Mouse (Mus musculus) thymus, postnatal 10 days (tissue): Measurements from ENCODE around the gene Tcp1.
"Not testable (repeated sequence)": the region's sequence is repeated elsewhere in the genome, so short reads cannot be mapped to it uniquely, and the experiment has no call there.

Experiments
- DNase-seq, 2 experiments: peaks; one replicate each; pipeline ENCODE4 v3.0.0; 2021; ENCODE audit warnings: low spot score in 2 of 2

The Tcp1 gene

GRCm38 (mm10) chr17:12915881-12916583 is 531 bp downstream of the Tcp1 start, which contains the start of gene Mrpl18:
TSS of gene Mrpl18 (minus strand) at chr17:12916345.
- peak; percentile 97 to 99 for DNase-seq

- peak; percentile 35 to 66 for DNase-seq
Measured at GRCm38 (mm10) chr17:12916588-12917380, 1.3 kb downstream of the Tcp1 start.

DNA sequence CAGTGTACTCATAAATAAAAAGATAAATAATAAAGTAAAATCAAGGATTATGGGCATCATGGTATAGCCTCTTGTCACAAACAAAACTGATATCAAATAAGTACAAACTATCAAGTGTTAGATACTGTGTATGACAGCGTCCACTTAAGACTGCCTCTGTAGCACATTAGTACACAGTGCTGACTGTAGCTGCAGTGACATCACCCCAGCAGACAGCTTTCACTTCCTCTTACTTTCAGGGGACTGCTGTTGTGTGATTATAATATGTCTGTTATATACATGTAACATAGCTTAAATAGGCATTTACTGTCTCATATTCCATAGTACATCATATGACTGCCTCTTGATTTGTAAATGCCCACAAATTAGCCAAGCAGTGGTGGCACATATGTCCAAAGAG is 5.6 kb downstream of the Tcp1 start:
- DNase-seq = no peak

- no peak for DNase-seq
Measured at GRCm38 (mm10) chr17:12925001-12925400, 9.5 kb downstream of the Tcp1 start.

DNA sequence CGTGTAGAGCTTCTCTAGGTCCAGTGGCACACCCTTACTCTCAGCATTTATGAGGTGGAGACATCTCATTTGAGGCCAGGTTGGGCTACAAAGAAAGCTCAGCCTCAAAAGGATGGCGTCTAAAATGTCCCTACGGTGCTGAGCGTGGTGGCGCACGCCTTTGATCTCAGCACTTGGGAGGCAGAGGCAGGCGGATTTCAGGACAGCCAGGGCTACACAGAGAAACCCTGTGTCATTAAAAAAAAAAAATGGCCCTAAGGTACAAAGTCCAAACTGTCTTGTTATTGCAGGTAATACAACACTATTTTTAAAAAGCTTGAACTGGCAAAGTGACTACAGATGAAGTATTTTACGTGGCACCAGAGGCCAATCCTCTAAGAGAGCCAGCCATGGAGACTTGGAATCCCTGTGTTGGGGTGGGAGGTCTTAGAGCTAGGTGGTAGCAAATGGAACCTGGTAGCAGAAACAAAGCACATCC is 10.2 kb downstream of the Tcp1 start:
- no peak for DNase-seq

DNA sequence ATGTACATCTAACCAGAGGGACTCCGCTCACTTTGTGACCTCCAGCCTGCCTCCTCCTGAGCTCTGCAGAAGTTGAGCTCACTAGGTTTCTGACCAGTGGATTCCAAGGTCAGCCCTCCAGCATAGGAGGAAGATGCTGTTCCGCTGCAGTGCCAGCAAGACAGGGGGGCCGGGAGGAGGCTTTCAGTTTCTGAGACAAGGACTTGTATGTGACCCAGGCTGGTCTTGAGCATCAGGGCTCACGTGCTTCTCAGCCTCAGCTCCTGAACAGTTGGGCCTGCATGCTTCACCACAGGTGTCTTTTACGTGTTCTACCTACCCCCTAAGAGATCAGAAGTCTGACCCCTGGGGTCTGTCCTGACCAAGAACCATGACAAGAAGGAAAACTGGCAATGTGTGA is 16.1 kb downstream of the Tcp1 start:
- DNase-seq = not testable (repeated sequence)

GRCm38 (mm10) chr17:12935719-12936118 is 20.2 kb downstream of the Tcp1 start:
- no peak for DNase-seq

- DNase-seq = no peak
Measured at GRCm38 (mm10) chr17:12937412-12937970, 22.0 kb downstream of the Tcp1 start.

DNA sequence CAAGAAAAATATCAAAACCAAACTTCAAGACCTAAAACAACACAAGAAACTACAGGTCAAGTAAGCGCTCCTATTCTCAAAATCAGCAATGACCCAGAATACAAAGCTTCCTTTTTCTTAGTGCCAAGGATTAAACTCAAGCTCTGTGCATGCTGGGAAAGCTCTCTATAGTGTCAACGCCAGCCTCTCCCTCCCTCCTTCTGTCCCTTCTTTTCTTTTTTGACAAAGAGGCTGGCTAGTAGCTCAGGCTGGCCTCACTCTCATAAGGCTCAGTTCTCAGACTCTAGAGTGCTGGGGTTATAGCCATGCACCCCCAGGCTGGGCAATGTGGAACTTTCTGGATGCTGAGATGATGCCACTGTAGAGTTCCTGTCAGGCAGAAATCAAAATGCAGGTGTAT is 22.6 kb downstream of the Tcp1 start:
- DNase-seq = no peak

DNA sequence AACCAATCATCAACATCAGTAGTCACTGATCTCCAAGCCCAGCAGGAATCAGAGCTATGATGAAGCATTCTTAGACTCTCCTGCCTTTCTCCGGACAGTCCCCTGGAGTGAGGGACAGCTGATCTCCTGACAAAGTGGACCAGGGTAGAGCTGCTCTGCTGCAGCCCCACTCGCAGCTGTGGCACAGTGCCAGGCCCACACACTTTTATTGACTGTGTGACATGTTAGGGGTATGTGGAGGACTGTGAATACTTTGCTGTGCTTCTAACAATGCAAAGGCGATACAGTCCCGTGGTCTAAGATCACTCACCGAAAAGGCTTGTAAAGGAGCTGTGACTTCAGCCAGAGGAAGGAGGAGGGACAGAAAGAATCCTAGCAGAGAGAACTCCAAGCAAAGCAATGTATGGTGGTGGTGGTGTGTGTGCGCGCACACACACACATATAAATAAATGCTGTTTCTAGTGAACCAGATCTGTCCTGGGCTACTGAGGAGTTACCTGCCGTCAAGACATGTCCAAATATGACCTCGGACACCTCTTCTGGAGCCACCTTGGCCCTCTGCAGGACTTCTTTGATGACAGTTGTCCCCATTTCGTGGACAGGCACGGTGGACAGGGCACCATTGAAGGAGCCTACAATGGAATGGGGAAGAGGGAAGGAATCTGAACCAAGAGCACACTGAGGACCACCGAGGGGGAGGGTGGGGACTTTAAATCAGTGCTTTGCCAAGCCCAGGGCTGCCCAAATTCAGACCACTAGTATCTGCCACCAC is 24.1 kb downstream of the Tcp1 start:
- not testable (repeated sequence) for DNase-seq

GRCm38 (mm10) chr17:12940151-12940805 is 24.8 kb downstream of the Tcp1 start, which contains the start of gene Acat3:
TSS of gene Acat3 (minus strand) at chr17:12940600.
- DNase-seq = no peak

DNA sequence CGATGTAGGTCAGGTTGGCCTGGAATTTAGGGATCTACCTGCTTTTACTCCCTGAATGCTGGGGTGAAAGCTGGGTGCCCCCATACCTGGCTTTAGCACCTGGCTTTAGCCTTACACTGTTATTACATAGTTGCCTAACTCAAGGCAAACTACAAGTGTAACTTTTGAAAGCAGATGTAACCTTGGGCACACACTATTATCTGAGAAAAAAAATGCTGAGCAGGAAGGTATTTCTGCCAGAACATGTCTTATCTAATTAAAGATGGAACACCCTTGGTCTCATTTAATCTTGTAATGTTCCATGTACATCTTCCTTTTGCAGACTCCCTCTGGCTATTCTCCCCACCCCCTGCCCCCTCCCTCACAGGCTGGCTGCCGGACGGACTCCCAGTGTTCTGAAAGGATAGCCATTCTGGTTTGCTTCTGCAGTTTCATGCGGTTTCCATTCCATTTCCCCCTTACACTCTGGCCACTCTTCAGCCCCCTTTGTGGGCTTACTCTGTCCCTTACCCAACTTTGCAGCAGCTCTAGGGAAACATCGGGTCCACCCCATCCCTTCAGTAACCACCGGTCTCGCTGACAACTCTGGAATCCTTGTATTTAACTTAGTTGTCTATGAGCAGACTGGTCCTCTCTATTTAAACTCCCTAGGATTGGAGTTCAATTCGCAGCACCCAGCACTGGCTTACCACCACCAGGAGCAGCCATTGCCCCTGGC is 26.2 kb downstream of the Tcp1 start:
- DNase-seq = no peak

- DNase-seq = no peak
Measured at GRCm38 (mm10) chr17:12942459-12943162, 27.1 kb downstream of the Tcp1 start.

GRCm38 (mm10) chr17:12949669-12950068 is 34.2 kb downstream of the Tcp1 start:
- DNase-seq = no peak

GRCm38 (mm10) chr17:12956664-12957063 is 41.2 kb downstream of the Tcp1 start:
- no peak for DNase-seq

DNA sequence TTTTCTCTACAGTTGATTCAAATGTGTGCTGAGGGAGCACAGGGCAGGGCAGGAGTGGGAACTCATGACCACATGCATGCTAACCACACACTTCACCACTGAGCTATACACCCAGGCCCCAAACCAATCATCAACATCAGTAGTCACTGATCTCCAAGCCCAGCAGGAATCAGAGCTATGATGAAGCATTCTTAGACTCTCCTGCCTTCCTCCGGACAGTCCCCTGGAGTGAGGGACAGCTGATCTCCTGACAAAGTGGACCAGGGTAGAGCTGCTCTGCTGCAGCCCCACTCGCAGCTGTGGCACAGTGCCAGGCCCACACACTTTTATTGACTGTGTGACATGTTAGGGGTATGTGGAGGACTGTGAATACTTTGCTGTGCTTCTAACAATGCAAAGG is 43.9 kb downstream of the Tcp1 start:
- DNase-seq = not testable (repeated sequence)

DNA sequence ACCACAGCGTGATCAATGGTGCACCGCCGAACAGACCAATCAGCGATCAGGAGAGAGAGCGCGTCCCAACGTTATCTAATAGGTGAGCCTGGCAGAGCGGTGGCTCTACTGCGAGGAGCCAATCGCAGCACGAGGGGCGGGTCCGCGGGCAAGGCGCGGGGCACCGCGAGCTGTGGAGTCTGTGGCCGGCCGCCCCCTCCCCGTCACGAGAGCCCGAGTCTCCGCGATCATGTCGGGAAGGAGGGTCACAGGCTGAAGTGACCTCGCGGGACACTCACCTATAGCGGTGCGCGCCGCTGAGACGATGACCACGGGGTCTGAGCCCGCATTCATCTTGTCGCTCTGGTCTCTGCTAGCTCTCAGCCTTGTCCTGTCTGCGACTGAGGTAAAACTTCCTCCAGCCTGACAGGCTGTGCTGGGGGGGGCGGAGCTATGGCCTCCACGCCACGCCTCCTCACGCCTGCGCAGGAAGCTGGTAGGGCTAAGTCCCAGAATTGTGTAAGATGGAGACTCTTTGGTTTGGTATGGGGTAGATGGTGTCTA is 44.9 kb downstream of the Tcp1 start, which contains the start of gene Acat2:
TSS of gene Acat2 (minus strand) at position 417 of the 543 bp plus-strand sequence.
- peak; percentile 93 to 94 for DNase-seq

DNA sequence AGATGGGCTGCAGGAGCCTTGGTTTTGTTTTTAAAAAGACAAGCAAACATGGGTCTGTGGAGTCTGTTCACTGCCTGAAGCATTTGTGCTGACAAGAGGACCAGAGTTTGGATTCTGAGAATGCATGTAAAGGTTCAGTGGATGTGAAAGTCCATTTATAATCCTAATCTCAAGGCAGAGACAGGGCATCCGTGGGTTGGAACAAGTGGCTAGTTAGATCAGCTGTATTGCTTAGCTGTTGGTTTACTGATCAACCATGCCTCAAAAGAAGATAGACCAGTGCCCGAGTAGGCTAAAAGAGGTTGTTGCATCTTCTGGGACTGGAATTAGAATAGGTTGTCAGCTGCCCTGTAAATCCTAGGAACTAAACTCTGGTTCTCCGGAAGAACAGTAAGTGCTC is 48.0 kb downstream of the Tcp1 start:
- no peak for DNase-seq

GRCm38 (mm10) chr17:12967173-12967572 is 51.7 kb downstream of the Tcp1 start:
- DNase-seq = no peak

DNA sequence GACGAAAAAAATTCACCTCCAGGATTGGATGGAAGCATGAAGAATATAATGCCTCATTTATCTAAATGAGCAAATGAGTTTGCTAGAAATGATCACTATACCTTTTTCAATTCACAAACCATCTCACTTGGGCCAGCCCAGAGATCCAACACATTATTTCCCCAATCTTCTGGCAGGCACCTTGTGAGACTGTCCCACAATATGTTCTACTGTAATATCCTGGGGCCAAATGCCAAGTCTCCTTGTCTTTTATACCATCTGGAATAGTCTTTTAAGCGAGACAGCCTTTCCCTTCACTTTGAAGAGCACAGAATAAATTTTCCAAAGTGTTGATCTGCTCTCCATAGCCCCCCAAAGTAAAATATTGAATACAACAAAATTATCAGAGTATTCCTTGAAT is 58.4 kb downstream of the Tcp1 start:
- DNase-seq = no peak
